Mouse (Mus musculus): ENCODE data around the gene Tmem132c.

GRCm38 (mm10) chr5:127375654-127376053 is 134.0 kb downstream of the Tmem132c start:
- TF ChIP-seq POLR2A (IDR thresholded peaks at IDR 0.05; ENCODE audit: extremely low read depth, insufficient read depth, low read length) (no peak), CTCF (IDR thresholded peaks at IDR 0.05; ENCODE audit: low read depth, low read length) (no peak)
